Mouse (Mus musculus) T-cell, adult 2 months (primary cell): ENCODE results near the gene Vasp.

Source experiments
- DNase-seq: peaks from one replicate; pipeline ENCODE4 v3.0.0; 2022; ENCODE audit warnings: low spot score

Gene Vasp

GRCm38 (mm10) chr7:19270509-19271237 is 944 bp downstream of the Vasp start:
- no peak for DNase-seq

- peak; percentile 12 for DNase-seq
These were observed 1.7 kb downstream of the Vasp start for GRCm38 (mm10) chr7:19269721-19270441.

- peak; percentile 50 for DNase-seq
These were observed 2.5 kb downstream of the Vasp start for GRCm38 (mm10) chr7:19268993-19269681.

GRCm38 (mm10) chr7:19267051-19267450 is 4.6 kb downstream of the Vasp start:
- no peak for DNase-seq

- DNase-seq, result peak; percentile 53
These were observed 5.4 kb downstream of the Vasp start for GRCm38 (mm10) chr7:19265928-19266822.

- DNase-seq, result no peak
These were observed 6.5 kb downstream of the Vasp start for GRCm38 (mm10) chr7:19265147-19265546.

- no peak for DNase-seq
These were observed 13.3 kb downstream of the Vasp start for GRCm38 (mm10) chr7:19258336-19258735.

GRCm38 (mm10) chr7:19257390-19258022 is 14.1 kb downstream of the Vasp start:
- no peak for DNase-seq

- DNase-seq, result no peak
These were observed 15.1 kb downstream of the Vasp start for GRCm38 (mm10) chr7:19256567-19256966.

GRCm38 (mm10) chr7:19255395-19255794 is 16.2 kb downstream of the Vasp start:
- no peak for DNase-seq

GRCm38 (mm10) chr7:19253437-19253836 is 18.2 kb downstream of the Vasp start:
- no peak for DNase-seq

GRCm38 (mm10) chr7:19252078-19252477 is 19.5 kb downstream of the Vasp start:
- DNase-seq, result no peak

GRCm38 (mm10) chr7:19247511-19247910 is 24.1 kb downstream of the Vasp start:
- no peak for DNase-seq

- DNase-seq, result no peak
These were observed 24.8 kb downstream of the Vasp start for GRCm38 (mm10) chr7:19246855-19247254.

GRCm38 (mm10) chr7:19245083-19245482 is 26.5 kb downstream of the Vasp start:
- DNase-seq, result no peak

GRCm38 (mm10) chr7:19243858-19244257 is 27.8 kb downstream of the Vasp start:
- no peak for DNase-seq

- no peak for DNase-seq
These were observed 29.6 kb downstream of the Vasp start for GRCm38 (mm10) chr7:19242005-19242404.

GRCm38 (mm10) chr7:19240905-19241463 is 30.6 kb downstream of the Vasp start:
- no peak for DNase-seq

GRCm38 (mm10) chr7:19239986-19240385 is 31.6 kb downstream of the Vasp start:
- DNase-seq, result no peak

- peak; percentile 88 for DNase-seq
These were observed 32.2 kb downstream of the Vasp start for GRCm38 (mm10) chr7:19239423-19239822.

- no peak for DNase-seq
These were observed 33.3 kb downstream of the Vasp start for GRCm38 (mm10) chr7:19238344-19238743.
